Mouse (Mus musculus): Measurements from ENCODE around the gene Aknad1.

Aknad1 gene

GRCm38 (mm10) chr3:108751691-108752090 is 12.2 kb downstream of the Aknad1 start:
- 85% methylated on average over 6 of the region's 6 CpGs for WGBS

- WGBS: 88% methylated on average over 1 of the region's 1 CpGs
These were observed 15.1 kb downstream of the Aknad1 start for GRCm38 (mm10) chr3:108754541-108754940.

GRCm38 (mm10) chr3:108755542-108755941 is 16.1 kb downstream of the Aknad1 start:
- 83% methylated on average over 2 of the region's 2 CpGs for whole genome bisulfite sequencing

GRCm38 (mm10) chr3:108756131-108756530 is 16.7 kb downstream of the Aknad1 start:
- 94% methylated on average over 1 of the region's 1 CpGs for WGBS

- 78% methylated on average over 9 of the region's 9 CpGs for WGBS
These were observed 18.1 kb downstream of the Aknad1 start for GRCm38 (mm10) chr3:108757570-108757969.

GRCm38 (mm10) chr3:108759566-108760420 is 20.3 kb downstream of the Aknad1 start:
- 59% methylated on average over 11 of the region's 11 CpGs for WGBS

GRCm38 (mm10) chr3:108762597-108763111 is 23.2 kb downstream of the Aknad1 start:
- 52% methylated on average over 7 of the region's 7 CpGs for WGBS

GRCm38 (mm10) chr3:108763691-108764090 is 24.2 kb downstream of the Aknad1 start:
- 57% methylated on average over 2 of the region's 2 CpGs for WGBS

GRCm38 (mm10) chr3:108764976-108765375 is 25.5 kb downstream of the Aknad1 start:
- 57% methylated on average over 7 of the region's 7 CpGs for WGBS

- 89% methylated on average over 7 of the region's 7 CpGs for WGBS
These were observed 26.0 kb downstream of the Aknad1 start for GRCm38 (mm10) chr3:108765476-108765875.

GRCm38 (mm10) chr3:108766943-108767342 is 27.5 kb downstream of the Aknad1 start:
- WGBS: 89% methylated on average over 7 of the region's 7 CpGs

GRCm38 (mm10) chr3:108767416-108767815 is 28.0 kb downstream of the Aknad1 start:
- 49% methylated on average over 10 of the region's 10 CpGs for WGBS

GRCm38 (mm10) chr3:108769547-108769946 is 30.1 kb downstream of the Aknad1 start:
- WGBS: 90% methylated on average over 6 of the region's 6 CpGs

GRCm38 (mm10) chr3:108770725-108771368 is 31.4 kb downstream of the Aknad1 start:
- 10% methylated on average over 6 of the region's 6 CpGs for WGBS

- 52% methylated on average over 13 of the region's 13 CpGs for WGBS
These were observed 32.8 kb downstream of the Aknad1 start for GRCm38 (mm10) chr3:108772211-108772610.

- WGBS: 87% methylated on average over 3 of the region's 3 CpGs
These were observed 33.4 kb downstream of the Aknad1 start for GRCm38 (mm10) chr3:108772811-108773210.

- WGBS: 81% methylated on average over 4 of the region's 4 CpGs
These were observed 39.5 kb downstream of the Aknad1 start for GRCm38 (mm10) chr3:108778761-108779540.

- WGBS: 48% methylated on average over 10 of the region's 10 CpGs
These were observed 41.9 kb downstream of the Aknad1 start for GRCm38 (mm10) chr3:108781238-108781883.

GRCm38 (mm10) chr3:108781884-108782270 is 42.4 kb downstream of the Aknad1 start:
- WGBS: 62% methylated on average over 5 of the region's 5 CpGs

GRCm38 (mm10) chr3:108782364-108782895 is 43.0 kb downstream of the Aknad1 start:
- WGBS: 52% methylated on average over 6 of the region's 6 CpGs

GRCm38 (mm10) chr3:108786520-108786919 is 47.1 kb downstream of the Aknad1 start:
- 53% methylated on average over 6 of the region's 6 CpGs for WGBS
